Mouse (Mus musculus) heart, embryonic 10.5 days (tissue): Measurements from ENCODE around the gene Enpp1. TPM values are rescaled to one million over a fixed set of nuclear protein-coding genes. Genes with fewer than 3 reads are reported as not detected.

Experiments
- DNase-seq: peaks from one replicate; pipeline ENCODE4 v3.0.0-alpha.2; 2017; ENCODE audit warnings: low spot score
- H3K27ac ChIP-seq: fragments of 300-500 bp; sonication (generic); 2 replicates; pipeline ENCODE4 v1.5.1; 2016; ENCODE audit warnings: mild to moderate bottlenecking
- H3K27me3 ChIP-seq: fragments of 300-500 bp; sonication (generic); 2 replicates; pipeline ENCODE4 v1.6.1; 2016; ENCODE audit warnings: mild to moderate bottlenecking; ENCODE audit not compliant: poor library complexity, insufficient read depth, severe bottlenecking
- H3K36me3 ChIP-seq: fragments of 300-500 bp; sonication (generic); 2 replicates; pipeline ENCODE4 v1.6.1; 2016; ENCODE audit warnings: mild to moderate bottlenecking, moderate library complexity
- H3K4me1 ChIP-seq: fragments of 300-500 bp; sonication (generic); 2 replicates; pipeline ENCODE4 v1.6.1; 2016; ENCODE audit warnings: mild to moderate bottlenecking
- H3K4me3 ChIP-seq: fragments of 300-500 bp; sonication (generic); 2 replicates; pipeline ENCODE4 v1.5.1; 2016; ENCODE audit warnings: mild to moderate bottlenecking, moderate library complexity
- H3K9me3 ChIP-seq: fragments of 300-500 bp; sonication (generic); 2 replicates; pipeline ENCODE4 v1.6.1; 2016; ENCODE audit warnings: mild to moderate bottlenecking, moderate library complexity
- WGBS: fragments of 180-500 bp; shearing (Covaris S2); methylation state at CpG from one replicate; pipeline ENCODE4 v1.1.7; 2016; 5-methylcytosine and 5-hydroxymethylcytosine counted together
- polyA plus RNA-seq: library from polyadenylated mRNA; unstranded; fragments of >200 nt; fragmentation: Nextera tagmentation; extraction: Ambion mirVana; gene quantifications from 2 replicates; pipeline ENCODE4 v1.2.1, GENCODE M21; 2016

The Enpp1 gene
- polyA plus RNA-seq, 1 experiment from 2014 or later = 4.2 TPM

DNA sequence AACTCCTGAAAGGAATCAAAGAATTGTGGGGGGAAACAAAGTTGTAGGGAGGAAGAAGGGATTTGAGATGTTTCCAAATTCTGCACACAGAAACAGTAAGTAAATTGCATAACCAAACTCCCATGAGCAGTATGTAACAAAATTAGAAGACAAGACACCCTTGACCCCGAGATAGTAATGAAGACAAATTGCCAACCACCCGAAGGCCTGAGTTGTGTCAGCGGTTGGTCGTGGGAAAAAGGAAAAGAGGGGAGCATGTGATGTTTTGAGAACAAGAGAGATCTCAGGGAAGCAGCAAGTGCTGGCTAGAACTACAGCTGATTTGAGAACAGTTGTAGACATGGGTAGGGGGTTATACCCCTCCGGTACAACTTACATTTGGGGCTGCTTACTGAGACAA lies 112.2 kb downstream of the Enpp1 start:
- WGBS = 72% methylated on average over 5 of the region's 5 CpGs
- Histone ChIP-seq H3K4me3 (no peak overlapping the region), H3K36me3 (peaks cover 6% of the 10 kb centered on the region; the same call in 1 of the 2 replicates), H3K9me3 (no peaks in the 10 kb centered on the region), H3K4me1 (peaks cover 17% of the 10 kb centered on the region), H3K27ac (no peak overlapping the region), H3K27me3 (no peaks in the 10 kb centered on the region)
- no peak for DNase-seq

DNA sequence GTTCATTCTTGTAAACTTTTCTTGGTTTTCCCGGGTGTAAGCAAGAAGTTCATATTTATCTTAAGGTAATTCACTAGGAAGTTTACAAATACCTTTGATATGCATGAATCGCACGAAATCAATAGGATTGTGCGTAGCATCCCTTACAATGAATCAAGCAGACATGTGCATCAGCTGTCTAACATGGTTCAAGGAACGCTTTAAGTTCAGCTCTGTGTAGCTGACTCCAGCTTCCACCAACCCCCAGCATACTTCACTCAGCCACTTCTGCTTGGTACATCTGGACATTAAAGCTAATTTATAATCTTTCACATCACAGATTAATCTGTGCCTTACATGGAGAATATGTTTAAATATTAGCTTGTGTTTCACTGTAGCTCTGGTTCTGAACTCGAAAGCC lies 113.3 kb downstream of the Enpp1 start:
- H3K9me3 ChIP-seq = no peaks in the 10 kb centered on the region
- WGBS = 89% methylated on average over 6 of the region's 6 CpGs
- no peak overlapping the region for H3K4me3 ChIP-seq
- H3K36me3 ChIP-seq = peaks cover 6% of the 10 kb centered on the region; the same call in 1 of the 2 replicates
- H3K4me1 ChIP-seq = peaks cover 28% of the 10 kb centered on the region
- no peak for DNase-seq
- no peaks in the 10 kb centered on the region for H3K27me3 ChIP-seq
- no peak overlapping the region for H3K27ac ChIP-seq

DNA sequence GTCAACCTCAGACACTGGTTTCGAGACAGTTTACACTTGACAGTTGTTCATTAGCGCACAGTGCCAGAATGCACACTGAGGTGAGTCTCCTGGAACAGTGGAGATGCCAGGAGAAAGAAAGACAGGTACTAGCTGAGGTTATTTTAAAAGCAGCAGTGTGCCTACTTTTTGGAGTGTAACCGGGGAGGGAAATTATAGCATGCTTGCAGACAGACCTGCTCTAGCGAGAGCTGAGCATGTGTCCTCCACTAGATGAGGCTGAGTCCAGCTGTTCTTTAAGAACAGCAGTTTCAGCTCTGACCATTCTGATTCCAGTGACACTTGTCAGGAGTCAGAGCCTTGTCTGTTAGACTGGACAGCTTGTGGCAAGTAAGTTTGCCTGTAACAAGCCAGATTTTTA lies 114.2 kb downstream of the Enpp1 start:
- Histone ChIP-seq H3K4me3 (peak overlapping the region; percentile 76; the same call in 1 of the 2 replicates), H3K36me3 (peaks cover 6% of the 10 kb centered on the region; the same call in 1 of the 2 replicates), H3K27ac (peak overlapping the region; percentile 95; the same call in 1 of the 2 replicates), H3K4me1 (peaks cover 37% of the 10 kb centered on the region), H3K27me3 (no peaks in the 10 kb centered on the region), H3K9me3 (no peaks in the 10 kb centered on the region)
- DNase-seq = no peak
- WGBS = 84% methylated on average over 4 of the region's 4 CpGs

DNA sequence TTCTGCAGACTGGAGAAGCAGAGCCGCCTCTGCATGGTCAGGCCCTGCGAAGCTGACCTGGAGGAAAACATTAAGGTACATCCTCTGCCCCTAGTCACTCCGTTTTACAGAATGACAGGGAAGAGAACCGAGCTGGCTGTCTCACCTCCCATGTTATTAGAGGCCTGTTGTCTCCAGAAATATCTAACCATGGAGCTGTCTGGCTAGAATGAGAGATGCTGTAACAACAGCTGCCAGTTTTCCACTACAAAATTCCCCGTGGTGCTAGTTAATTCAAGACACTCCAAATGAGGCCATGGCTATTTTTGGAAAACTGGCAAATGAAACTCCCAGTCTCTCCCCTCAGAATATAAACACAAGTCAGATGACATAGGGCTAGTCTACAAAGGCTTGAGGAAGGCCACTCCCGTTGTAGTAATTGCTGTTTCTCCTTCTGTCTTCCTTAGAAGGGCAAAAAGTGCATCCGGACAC lies 115.1 kb downstream of the Enpp1 start:
- Histone ChIP-seq H3K9me3 (no peaks in the 10 kb centered on the region), H3K27me3 (no peaks in the 10 kb centered on the region), H3K4me3 (peak overlapping the region; percentile 76), H3K4me1 (peaks cover 45% of the 10 kb centered on the region), H3K36me3 (peaks cover 6% of the 10 kb centered on the region; the same call in 1 of the 2 replicates), H3K27ac (peak overlapping the region; percentile 95)
- 43% methylated on average over 7 of the region's 7 CpGs for WGBS
- no peak for DNase-seq

- H3K4me1 ChIP-seq = peaks cover 50% of the 10 kb centered on the region
- H3K27ac ChIP-seq = peak overlapping the region; percentile 95
- no peak for DNase-seq
- H3K9me3 ChIP-seq = no peaks in the 10 kb centered on the region
- H3K36me3 ChIP-seq = peaks cover 6% of the 10 kb centered on the region; the same call in 1 of the 2 replicates
- 13% methylated on average over 31 of the region's 31 CpGs for WGBS
- peak overlapping the region; percentile 76 for H3K4me3 ChIP-seq
- no peaks in the 10 kb centered on the region for H3K27me3 ChIP-seq
These were observed 115.7 kb downstream of the Enpp1 start for GRCm38 (mm10) chr10:24596003-24596868.

DNA sequence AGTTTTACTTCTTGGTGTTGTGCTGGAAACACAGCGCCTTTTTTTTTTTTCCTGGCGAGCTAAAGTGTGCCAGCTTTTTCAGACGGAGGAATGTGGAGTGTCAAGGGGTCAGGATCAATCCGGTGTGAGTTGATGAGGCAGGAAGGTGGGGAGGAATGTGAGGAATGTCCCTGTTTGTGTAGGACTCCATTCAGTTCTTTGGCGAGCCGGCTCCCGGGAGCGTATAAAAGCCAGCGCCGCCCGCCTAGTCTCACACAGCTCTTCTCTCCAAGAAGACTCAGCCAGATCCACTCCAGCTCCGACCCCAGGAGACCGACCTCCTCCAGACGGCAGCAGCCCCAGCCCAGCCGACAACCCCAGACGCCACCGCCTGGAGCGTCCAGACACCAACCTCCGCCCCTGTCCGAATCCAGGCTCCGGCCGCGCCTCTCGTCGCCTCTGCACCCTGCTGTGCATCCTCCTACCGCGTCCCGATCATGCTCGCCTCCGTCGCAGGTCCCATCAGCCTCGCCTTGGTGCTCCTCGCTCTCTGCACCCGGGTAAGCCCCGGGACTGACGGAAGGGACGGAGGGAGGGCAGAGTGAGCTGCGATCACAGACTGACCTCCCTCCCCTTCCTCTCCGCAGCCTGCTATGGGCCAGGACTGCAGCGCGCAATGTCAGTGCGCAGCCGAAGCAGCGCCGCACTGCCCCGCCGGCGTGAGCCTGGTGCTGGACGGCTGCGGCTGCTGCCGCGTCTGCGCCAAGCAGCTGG lies 116.5 kb downstream of the Enpp1 start, which contains the start of gene Ccn2:
TSS of gene Ccn2 (plus strand) at position 193 of the 753 bp plus-strand sequence.
- Histone ChIP-seq H3K27me3 (no peaks in the 10 kb centered on the region), H3K36me3 (peaks cover 6% of the 10 kb centered on the region; the same call in 1 of the 2 replicates), H3K4me1 (peaks cover 53% of the 10 kb centered on the region), H3K4me3 (peak within 1 kb of the TSS; percentile 76), H3K9me3 (no peaks in the 10 kb centered on the region), H3K27ac (peak within 1 kb of the TSS; percentile 95)
- DNase-seq = peak; percentile 94
- under 1% methylated on average over 53 of the region's 53 CpGs for WGBS

DNA sequence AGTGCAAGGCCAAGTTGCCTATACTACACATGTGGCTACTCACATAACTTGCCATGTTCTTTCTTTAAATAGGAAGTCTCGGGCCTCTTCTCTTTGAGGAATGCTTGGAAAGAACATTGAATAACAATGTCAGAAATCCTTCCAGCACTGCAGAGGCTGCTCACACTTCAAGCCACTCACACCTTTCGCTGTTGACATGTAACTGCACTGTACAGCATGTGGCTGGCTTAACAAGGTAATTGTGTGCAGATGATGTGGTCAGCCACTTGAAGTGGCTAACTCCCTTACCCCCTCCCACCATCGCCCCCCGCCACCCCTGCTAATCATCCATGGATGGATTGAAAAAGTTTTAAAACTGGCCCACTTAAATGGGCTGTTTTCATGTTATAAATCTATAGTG lies 118.4 kb downstream of the Enpp1 start:
- no peaks in the 10 kb centered on the region for H3K9me3 ChIP-seq
- WGBS = 48% methylated on average over 4 of the region's 4 CpGs
- peaks cover 53% of the 10 kb centered on the region for H3K4me1 ChIP-seq
- H3K4me3 ChIP-seq = 0 out of 2 replicates have a peak overlapping the region, but pooled peaks have one; percentile 3
- peak; percentile 91 for DNase-seq
- H3K27ac ChIP-seq = peak overlapping the region; percentile 84; the same call in 1 of the 2 replicates
- no peaks in the 10 kb centered on the region for H3K27me3 ChIP-seq
- H3K36me3 ChIP-seq = peaks cover 6% of the 10 kb centered on the region; the same call in 1 of the 2 replicates

DNA sequence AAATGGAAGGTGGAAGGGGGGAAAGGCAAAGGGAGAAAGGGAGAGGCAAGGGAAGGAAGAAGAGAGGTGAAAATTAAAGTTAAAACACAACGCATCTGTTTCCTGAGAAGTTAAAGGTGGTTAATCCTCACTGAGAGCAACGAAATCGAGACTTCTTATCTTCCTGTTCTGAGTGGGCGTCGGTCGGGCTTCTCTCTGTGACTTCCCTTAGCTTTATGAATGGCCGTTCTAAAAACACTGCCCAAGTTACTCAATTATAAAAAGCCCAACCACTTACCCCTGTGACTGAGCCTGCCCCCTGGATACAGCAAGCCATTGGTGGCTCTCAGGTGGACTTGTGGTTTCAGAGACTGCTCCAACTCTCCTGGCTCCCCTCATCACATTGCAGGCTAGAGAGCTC lies 119.0 kb downstream of the Enpp1 start:
- peak overlapping the region; percentile 84 for H3K27ac ChIP-seq
- no peaks in the 10 kb centered on the region for H3K27me3 ChIP-seq
- H3K4me3 ChIP-seq = 0 out of 2 replicates have a peak overlapping the region, but pooled peaks have one; percentile 3
- no peaks in the 10 kb centered on the region for H3K9me3 ChIP-seq
- DNase-seq = no peak
- peaks cover 6% of the 10 kb centered on the region; the same call in 1 of the 2 replicates for H3K36me3 ChIP-seq
- peaks cover 53% of the 10 kb centered on the region for H3K4me1 ChIP-seq
- WGBS = 20% methylated on average over 7 of the region's 7 CpGs

DNA sequence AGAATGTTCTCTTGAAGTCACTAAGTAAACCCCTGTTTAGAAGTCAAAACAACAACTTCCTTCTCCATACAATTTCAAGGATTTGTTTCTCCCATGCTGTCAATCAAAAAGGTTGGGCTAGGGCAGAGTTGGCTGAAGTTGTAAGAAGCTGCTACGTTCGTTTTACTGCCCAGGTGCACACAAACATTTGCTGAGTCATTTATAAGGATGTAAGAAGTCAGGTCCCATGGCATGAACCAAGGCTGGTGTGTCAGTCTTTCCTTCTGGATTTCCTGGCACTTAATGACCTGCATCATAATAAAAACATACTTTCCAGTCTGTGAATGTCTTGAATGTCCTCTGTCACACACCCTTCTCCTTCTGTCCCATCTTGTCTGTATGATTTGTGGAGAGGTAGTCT lies 119.6 kb downstream of the Enpp1 start:
- Histone ChIP-seq H3K4me1 (peaks cover 52% of the 10 kb centered on the region), H3K4me3 (no peak overlapping the region)
- WGBS = 63% methylated on average over 2 of the region's 2 CpGs

GRCm38 (mm10) chr10:24591741-24592140 lies 120.2 kb downstream of the Enpp1 start:
- no peaks in the 10 kb centered on the region for H3K36me3 ChIP-seq
- no peaks in the 10 kb centered on the region for H3K27me3 ChIP-seq
- H3K4me1 ChIP-seq = peaks cover 46% of the 10 kb centered on the region
- DNase-seq = no peak
- H3K4me3 ChIP-seq = no peak overlapping the region
- H3K27ac ChIP-seq = peak overlapping the region; percentile 42; the same call in 1 of the 2 replicates
- WGBS = 71% methylated on average over 5 of the region's 5 CpGs
- H3K9me3 ChIP-seq = no peaks in the 10 kb centered on the region

More for the DNA sequence above, 119.6 kb downstream of the Enpp1 start:
- Histone ChIP-seq H3K36me3 (0 out of 2 replicates have a peak, but pooled peaks cover 2% of the 10 kb centered on the region), H3K27me3 (no peaks in the 10 kb centered on the region), H3K27ac (no peak overlapping the region; the same call in 1 of the 2 replicates), H3K9me3 (no peaks in the 10 kb centered on the region)
- no peak for DNase-seq

- peaks cover 40% of the 10 kb centered on the region for H3K4me1 ChIP-seq
- no peaks in the 10 kb centered on the region for H3K9me3 ChIP-seq
- no peaks in the 10 kb centered on the region for H3K36me3 ChIP-seq
- H3K27me3 ChIP-seq = no peaks in the 10 kb centered on the region
- peak overlapping the region; percentile 42; the same call in 1 of the 2 replicates for H3K27ac ChIP-seq
- 19% methylated on average over 4 of the region's 4 CpGs for WGBS
- peak; percentile 89 for DNase-seq
- H3K4me3 ChIP-seq = no peak overlapping the region
These were observed 120.8 kb downstream of the Enpp1 start for GRCm38 (mm10) chr10:24591136-24591535.

GRCm38 (mm10) chr10:24590546-24590945 lies 121.4 kb downstream of the Enpp1 start:
- no peak for DNase-seq
- peaks cover 37% of the 10 kb centered on the region for H3K4me1 ChIP-seq
- WGBS = 69% methylated on average over 4 of the region's 4 CpGs
- H3K4me3 ChIP-seq = no peak overlapping the region
- H3K27ac ChIP-seq = no peak overlapping the region
- H3K36me3 ChIP-seq = no peaks in the 10 kb centered on the region
- no peaks in the 10 kb centered on the region for H3K9me3 ChIP-seq
- no peaks in the 10 kb centered on the region for H3K27me3 ChIP-seq
